Mouse (Mus musculus): Measurements from ENCODE around the gene Armc5. TPM values are rescaled to one million over a fixed set of nuclear protein-coding genes. Genes with fewer than 3 reads are reported as not detected.
A peak's percentile ranks its signal among the peaks of the same experiment; 100 is the strongest.

Armc5 gene
- polyA plus RNA-seq (2015; fragmentation: Nextera tagmentation; extraction: Ambion mirVana), result 16.2 and 16.6 TPM in 2 replicates

- DNase-seq (ENCODE audit: low spot score), result peak; percentile 73
Observed at GRCm38 (mm10) chr7:128236856-128237592, at the start of gene Armc5. TSS of gene Armc5 (plus strand) at chr7:128237342.

- no peak for DNase-seq (ENCODE audit: low spot score)
Observed at GRCm38 (mm10) chr7:128201607-128202006, 35.5 kb upstream of the Armc5 start.

GRCm38 (mm10) chr7:128203071-128203470 is 34.1 kb upstream of the Armc5 start:
- no peak for DNase-seq (ENCODE audit: low spot score)

GRCm38 (mm10) chr7:128204179-128204578 is 33.0 kb upstream of the Armc5 start:
- no peak for DNase-seq (ENCODE audit: low spot score)

GRCm38 (mm10) chr7:128205695-128206094 is 31.4 kb upstream of the Armc5 start:
- DNase-seq (ENCODE audit: low spot score), result no peak

GRCm38 (mm10) chr7:128206152-128206551 is 31.0 kb upstream of the Armc5 start, which contains the start of gene Cox6a2:
TSS of gene Cox6a2 (minus strand) at chr7:128206387.
- no peak for DNase-seq (ENCODE audit: low spot score)

- peak; percentile 76 for DNase-seq (ENCODE audit: low spot score)
Observed at GRCm38 (mm10) chr7:128208187-128208586, 29.0 kb upstream of the Armc5 start.

GRCm38 (mm10) chr7:128209826-128210225 is 27.3 kb upstream of the Armc5 start:
- DNase-seq (ENCODE audit: low spot score), result no peak

GRCm38 (mm10) chr7:128219952-128220351 is 17.2 kb upstream of the Armc5 start:
- no peak for DNase-seq (ENCODE audit: low spot score)

GRCm38 (mm10) chr7:128220936-128221335 is 16.2 kb upstream of the Armc5 start:
- no peak for DNase-seq (ENCODE audit: low spot score)

- peak; percentile 25 for DNase-seq (ENCODE audit: low spot score)
Observed at GRCm38 (mm10) chr7:128231741-128232140, 5.4 kb upstream of the Armc5 start.

GRCm38 (mm10) chr7:128234796-128235195 is 2.3 kb upstream of the Armc5 start:
- no peak for DNase-seq (ENCODE audit: low spot score)

GRCm38 (mm10) chr7:128235481-128235880 is 1.7 kb upstream of the Armc5 start:
- DNase-seq (ENCODE audit: low spot score), result no peak

- no peak for DNase-seq (ENCODE audit: low spot score)
Observed at GRCm38 (mm10) chr7:128236426-128236825, 716 bp upstream of the Armc5 start.

GRCm38 (mm10) chr7:128237593-128237926 is 418 bp downstream of the Armc5 start:
- DNase-seq (ENCODE audit: low spot score), result no peak

- DNase-seq (ENCODE audit: low spot score), result peak; percentile 100
Observed at GRCm38 (mm10) chr7:128237927-128238778, 1.0 kb downstream of the Armc5 start, which contains the start of gene 9130023H24Rik. TSS of gene 9130023H24Rik (minus strand) at chr7:128238031.

GRCm38 (mm10) chr7:128238991-128239390 is 1.8 kb downstream of the Armc5 start:
- DNase-seq (ENCODE audit: low spot score), result peak; percentile 59

- no peak for DNase-seq (ENCODE audit: low spot score)
Observed at GRCm38 (mm10) chr7:128240131-128240784, 3.1 kb downstream of the Armc5 start.

- no peak for DNase-seq (ENCODE audit: low spot score)
Observed at GRCm38 (mm10) chr7:128242331-128242730, 5.2 kb downstream of the Armc5 start.

- DNase-seq (ENCODE audit: low spot score), result no peak
Observed at GRCm38 (mm10) chr7:128243921-128244320, 6.8 kb downstream of the Armc5 start.

- no peak for DNase-seq (ENCODE audit: low spot score)
Observed at GRCm38 (mm10) chr7:128244410-128245025, 7.4 kb downstream of the Armc5 start.

All from thymus, postnatal 0 days (tissue).